Mouse (Mus musculus): ENCODE data around the gene Gm12117. TPM values are rescaled to one million over a fixed set of nuclear protein-coding genes. Genes with fewer than 3 reads are reported as not detected.

Gm12117 gene
- not detected in 2 replicates for total RNA-seq (2017)

- ATAC-seq (ENCODE audit: extremely low read depth, insufficient number of reproducible peaks, low FRiP score, poor library complexity, severe bottlenecking), result no peak
Measured at GRCm38 (mm10) chr11:33276637-33277036, at the start of gene Gm12117. TSS of gene Gm12117 (minus strand) at chr11:33276737.

DNA sequence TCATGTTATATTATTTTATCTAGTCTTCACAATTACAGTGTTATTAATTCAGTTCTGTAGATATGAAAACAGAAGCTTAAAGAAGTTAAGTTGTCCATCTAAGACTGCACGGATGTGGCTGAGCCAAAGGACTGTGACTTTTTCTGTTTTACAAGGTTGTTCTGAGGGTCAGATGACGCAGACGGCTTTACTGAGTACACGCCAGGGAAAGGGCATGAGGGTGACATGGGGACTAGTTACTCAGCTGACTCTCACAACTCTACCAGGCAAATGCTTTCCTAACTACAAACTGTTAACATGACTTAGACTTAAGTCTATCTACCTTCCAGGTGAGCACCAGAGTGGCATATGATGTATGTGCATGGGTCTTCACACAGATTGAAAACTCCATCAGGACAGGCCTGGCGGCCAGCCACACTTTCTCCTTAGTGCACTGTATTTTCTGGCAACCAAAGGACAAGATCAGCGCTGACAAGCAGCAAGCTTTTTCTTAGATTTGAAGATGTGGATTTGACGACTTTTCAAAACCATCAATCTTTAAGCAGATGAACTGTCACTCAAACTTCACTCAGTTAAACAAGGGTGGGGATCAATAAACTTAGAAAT is 42.6 kb upstream of the Gm12117 start:
- no peak for ATAC-seq (ENCODE audit: extremely low read depth, insufficient number of reproducible peaks, low FRiP score, poor library complexity, severe bottlenecking)

GRCm38 (mm10) chr11:33309566-33309965 is 33.0 kb upstream of the Gm12117 start:
- no peak for ATAC-seq (ENCODE audit: extremely low read depth, insufficient number of reproducible peaks, low FRiP score, poor library complexity, severe bottlenecking)

- ATAC-seq (ENCODE audit: extremely low read depth, insufficient number of reproducible peaks, low FRiP score, poor library complexity, severe bottlenecking), result no peak
Measured at GRCm38 (mm10) chr11:33300859-33301258, 24.3 kb upstream of the Gm12117 start.

GRCm38 (mm10) chr11:33299371-33299770 is 22.8 kb upstream of the Gm12117 start:
- no peak for ATAC-seq (ENCODE audit: extremely low read depth, insufficient number of reproducible peaks, low FRiP score, poor library complexity, severe bottlenecking)

- ATAC-seq (ENCODE audit: extremely low read depth, insufficient number of reproducible peaks, low FRiP score, poor library complexity, severe bottlenecking), result no peak
Measured at GRCm38 (mm10) chr11:33297121-33297520, 20.6 kb upstream of the Gm12117 start.

GRCm38 (mm10) chr11:33295422-33295821 is 18.9 kb upstream of the Gm12117 start:
- ATAC-seq (ENCODE audit: extremely low read depth, insufficient number of reproducible peaks, low FRiP score, poor library complexity, severe bottlenecking), result no peak

GRCm38 (mm10) chr11:33294063-33294462 is 17.5 kb upstream of the Gm12117 start:
- no peak for ATAC-seq (ENCODE audit: extremely low read depth, insufficient number of reproducible peaks, low FRiP score, poor library complexity, severe bottlenecking)

DNA sequence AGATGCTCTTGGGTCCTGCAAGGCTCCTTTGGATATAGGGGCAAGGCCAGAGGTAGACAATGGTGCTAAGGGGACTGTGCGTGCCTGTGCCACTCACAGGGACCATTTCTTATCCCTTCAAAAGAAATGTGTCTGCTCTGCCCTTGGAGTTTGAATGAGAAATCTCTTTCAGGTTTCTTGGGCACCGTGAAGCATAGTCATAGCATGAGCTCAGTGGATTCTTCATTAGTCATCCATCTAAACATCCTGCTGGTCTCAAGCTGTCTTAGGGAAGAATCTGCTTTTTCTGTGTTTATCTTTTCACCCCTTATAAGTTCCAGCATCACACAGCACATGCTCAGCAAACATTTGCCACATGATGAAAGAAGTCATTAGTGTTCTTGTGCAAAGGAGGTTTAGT is 2.0 kb upstream of the Gm12117 start:
- ATAC-seq (ENCODE audit: extremely low read depth, insufficient number of reproducible peaks, low FRiP score, poor library complexity, severe bottlenecking), result no peak

DNA sequence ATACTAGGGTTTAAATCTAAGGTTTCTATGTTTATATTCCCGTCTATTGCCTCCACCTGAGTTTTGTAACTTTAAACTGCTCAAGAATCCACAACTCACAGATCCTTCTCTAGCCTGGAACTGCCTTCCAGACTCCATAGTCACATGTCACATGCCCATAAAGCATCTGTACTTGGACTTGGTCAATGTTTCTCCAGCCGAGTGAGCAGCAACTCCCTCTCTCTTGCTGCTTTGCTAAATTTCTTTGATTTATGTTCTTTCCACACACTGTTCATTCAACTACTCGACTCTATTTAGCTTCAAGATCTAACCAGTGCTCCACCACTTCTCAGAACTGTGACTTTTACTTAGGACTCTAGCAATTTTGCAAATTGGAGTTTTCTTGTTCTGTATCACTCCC is 1.7 kb downstream of the Gm12117 start:
- no peak for ATAC-seq (ENCODE audit: extremely low read depth, insufficient number of reproducible peaks, low FRiP score, poor library complexity, severe bottlenecking)

- ATAC-seq (ENCODE audit: extremely low read depth, insufficient number of reproducible peaks, low FRiP score, poor library complexity, severe bottlenecking), result no peak
Measured at GRCm38 (mm10) chr11:33274294-33274693, 2.2 kb downstream of the Gm12117 start.

DNA sequence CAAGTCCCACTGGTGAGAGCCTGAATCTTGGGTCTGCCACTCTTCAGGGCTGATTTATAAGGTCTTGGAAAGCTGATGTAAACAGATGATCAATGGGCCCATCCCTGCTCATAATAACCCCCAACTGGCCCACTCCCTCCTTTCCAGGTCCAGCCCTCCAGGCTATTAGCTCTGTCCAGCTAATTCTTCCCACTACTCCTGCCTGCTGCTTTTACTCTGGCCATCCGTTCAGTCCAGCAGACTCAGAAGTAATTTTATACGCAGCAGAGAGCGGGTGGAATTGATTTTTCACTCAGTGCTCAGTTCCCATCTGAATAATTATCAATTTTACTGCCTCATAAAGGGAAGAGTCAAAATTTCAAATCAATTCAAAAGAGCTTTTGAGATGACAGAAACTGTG is 36.2 kb downstream of the Gm12117 start:
- ATAC-seq (ENCODE audit: extremely low read depth, insufficient number of reproducible peaks, low FRiP score, poor library complexity, severe bottlenecking), result no peak

DNA sequence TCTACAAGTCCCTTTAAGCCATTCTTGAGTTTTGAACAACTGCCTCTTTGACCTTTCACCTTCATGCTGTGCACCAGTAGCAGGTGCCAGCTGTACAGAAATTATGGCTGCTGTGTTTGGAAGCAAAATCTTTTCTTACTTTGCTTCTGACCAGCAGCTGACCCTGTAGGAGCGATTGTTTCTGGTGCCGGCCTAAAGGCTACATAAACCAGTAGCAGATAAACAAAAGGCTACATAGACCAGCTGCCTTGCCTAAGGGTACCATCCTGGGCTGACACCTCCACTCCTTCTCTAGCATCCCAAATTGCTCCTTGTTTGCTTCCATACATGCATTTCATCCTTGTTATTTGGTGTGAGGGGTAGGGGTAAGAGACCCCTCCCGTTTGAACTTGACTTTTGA is 42.4 kb downstream of the Gm12117 start:
- no peak for ATAC-seq (ENCODE audit: extremely low read depth, insufficient number of reproducible peaks, low FRiP score, poor library complexity, severe bottlenecking)

DNA sequence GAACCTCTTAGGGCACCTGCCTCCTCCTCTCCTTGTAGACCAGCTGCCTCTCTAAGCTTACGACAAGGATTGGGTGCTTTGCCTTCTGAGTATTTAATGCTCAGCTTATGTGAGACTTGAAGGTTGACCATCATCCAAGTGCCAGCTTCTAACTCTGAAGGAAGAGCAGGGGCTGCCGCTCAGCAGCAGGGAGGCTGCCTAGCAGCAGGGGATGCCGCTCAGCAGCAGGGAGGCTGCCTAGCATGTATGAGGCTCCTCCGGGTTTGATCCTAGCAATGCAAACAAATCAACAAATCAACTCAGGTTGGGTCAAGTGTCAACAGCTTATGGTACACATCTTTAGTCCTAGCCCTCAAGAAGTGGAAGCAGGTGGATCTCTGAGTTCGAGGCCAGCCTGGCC is 44.5 kb downstream of the Gm12117 start:
- no peak for ATAC-seq (ENCODE audit: extremely low read depth, insufficient number of reproducible peaks, low FRiP score, poor library complexity, severe bottlenecking)

- no peak for ATAC-seq (ENCODE audit: extremely low read depth, insufficient number of reproducible peaks, low FRiP score, poor library complexity, severe bottlenecking)
Measured at GRCm38 (mm10) chr11:33228186-33228585, 48.4 kb downstream of the Gm12117 start.

GRCm38 (mm10) chr11:33226516-33226915 is 50.0 kb downstream of the Gm12117 start:
- ATAC-seq (ENCODE audit: extremely low read depth, insufficient number of reproducible peaks, low FRiP score, poor library complexity, severe bottlenecking), result no peak

Other genes starting within 250 kb of the Gm12117 start
- not detected in 2 replicates for gene Fgf18, start 129.3 kb downstream of the Gm12117 start, total RNA-seq (2017)
- gene Npm1, start 113.5 kb downstream of the Gm12117 start, total RNA-seq (2017), result 597 and 613 TPM in 2 replicates
- gene Tlx3, start 73.1 kb downstream of the Gm12117 start, total RNA-seq (2017), result not detected in 2 replicates
- gene Ranbp17, start 237.0 kb upstream of the Gm12117 start, total RNA-seq (2017), result not detected in 2 replicates